Mouse (Mus musculus) G1E (cell line): ENCODE data around the gene 1700042G07Rik.

Source experiments
- CTCF ChIP-seq: IDR thresholded peaks from 2 replicates; pipeline ENCODE4 v1.5.1; 2012; ENCODE audit warnings: low read depth, low read length, inconsistent platforms, mixed read lengths
- GATA2 ChIP-seq: IDR thresholded peaks from 2 replicates; pipeline ENCODE4 v1.6.1; 2012; ENCODE audit warnings: low read depth, low read length, inconsistent platforms, borderline replicate concordance

- TF ChIP-seq CTCF, result no peak
- TF ChIP-seq GATA2, result no peak
Observed at GRCm38 (mm10) chr4:116173072-116173471, at the start of gene 1700042G07Rik, which contains the start of gene Gm49337.
